Mouse (Mus musculus): Measurements from ENCODE around the gene Fam170b.

GRCm38 (mm10) chr14:32836191-32836590 is 2.4 kb downstream of the Fam170b start:
- no peak for TF ChIP-seq CTCF (IDR thresholded peaks at IDR 0.05; ENCODE audit: borderline replicate concordance, insufficient read depth, low read length)
- no peak for TF ChIP-seq POLR2A (IDR thresholded peaks at IDR 0.05; ENCODE audit: low read depth, low read length)
